Mouse (Mus musculus): ENCODE measurements at regions not wholly inside any gene's neighbourhood (a gene's known extent, or its start where the extent isn't known, plus 50 kb on each side); places are given as distances from the start of the nearest gene placed in this dataset.

DNA sequence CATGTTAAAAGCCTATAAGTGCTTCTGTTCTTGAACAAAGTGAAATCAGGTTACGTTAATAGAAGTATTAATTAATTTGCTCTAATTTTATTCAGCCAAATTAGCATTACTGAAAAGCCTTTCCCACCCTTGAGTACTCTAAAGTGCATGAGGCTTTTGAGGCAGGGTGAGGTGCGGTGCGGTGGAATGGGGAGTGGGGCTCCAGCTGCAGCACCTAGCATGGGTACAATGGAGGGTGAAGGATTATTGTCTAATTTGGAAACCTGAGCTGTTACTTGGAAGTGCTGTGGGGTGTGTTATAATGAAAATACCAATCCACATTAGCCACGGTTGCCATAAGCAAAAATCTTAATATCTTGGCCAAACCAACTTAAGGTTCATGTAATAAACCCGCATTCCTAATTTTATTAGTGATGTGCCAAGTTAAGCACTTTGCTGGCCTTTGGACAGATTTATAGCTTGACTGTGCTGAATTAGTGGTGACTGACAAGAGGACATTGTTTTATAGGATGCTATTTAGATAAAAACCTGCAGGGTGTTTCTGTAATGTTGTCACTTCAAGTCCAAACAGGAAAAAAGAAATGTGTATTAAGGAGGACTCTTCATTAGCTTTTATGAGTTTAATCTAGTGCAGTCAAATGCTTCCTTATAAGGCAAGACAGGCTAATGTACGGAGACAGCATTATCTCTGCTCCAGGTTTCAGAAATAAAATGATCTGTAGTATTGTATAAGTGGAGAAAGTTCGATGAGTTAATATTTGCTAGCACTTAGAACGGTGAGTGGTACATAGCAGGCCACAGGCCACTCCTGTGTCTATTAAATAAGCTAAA is 382.2 kb downstream of the Lmo4 start:
- no peak for ATAC-seq (ENCODE audit: insufficient number of reproducible peaks, insufficient read depth, low FRiP score, low read depth)
- no peaks in the 10 kb centered on the region for H3K36me3 ChIP-seq (ENCODE audit: control insufficient read depth, insufficient read depth, low read length)
- 76% methylated on average over 8 of the region's 8 CpGs for WGBS

DNA sequence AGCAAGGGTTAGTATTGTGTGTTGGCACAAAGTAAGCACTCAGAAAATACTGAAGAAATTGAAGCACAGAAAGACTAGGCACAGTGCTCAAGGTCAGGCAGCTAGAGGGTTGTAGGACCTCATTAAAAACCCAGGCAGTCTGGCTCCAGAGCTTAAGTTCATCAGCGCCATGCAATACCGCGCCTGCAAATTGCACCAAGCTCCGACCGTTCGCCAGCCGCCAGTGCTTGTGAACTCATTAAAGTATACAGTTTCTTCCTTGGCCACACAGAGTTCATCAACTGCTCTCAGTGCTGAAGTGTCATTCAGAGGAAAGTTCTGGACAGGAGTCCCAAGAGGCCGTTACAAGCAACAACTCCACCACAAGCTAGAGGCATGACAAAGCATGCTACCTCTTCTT is 397.5 kb downstream of the Lmo4 start:
- H3K27ac ChIP-seq (ENCODE audit: low read length): no peak overlapping the region

More for the DNA sequence above, 382.2 kb downstream of the Lmo4 start:
- no peak overlapping the region for H3K4me2 ChIP-seq (replicated peaks; ENCODE audit: low read depth, low read length)
- no peaks in the 10 kb centered on the region for H3K4me1 ChIP-seq (ENCODE audit: control insufficient read depth, insufficient read depth, low read length)
- H3K27me3 ChIP-seq (ENCODE audit: control insufficient read depth, insufficient read depth, low read length): no peaks in the 10 kb centered on the region
- no peak overlapping the region for H3K9ac ChIP-seq (replicated peaks; ENCODE audit: low read depth, low read length)
- no peak overlapping the region for H3K27ac ChIP-seq (ENCODE audit: low read length)
- H3K9me3 ChIP-seq (ENCODE audit: control insufficient read depth, low read depth, low read length): no peaks in the 10 kb centered on the region
- no peak overlapping the region for H3K4me3 ChIP-seq (ENCODE audit: low read depth, low read length)

DNA sequence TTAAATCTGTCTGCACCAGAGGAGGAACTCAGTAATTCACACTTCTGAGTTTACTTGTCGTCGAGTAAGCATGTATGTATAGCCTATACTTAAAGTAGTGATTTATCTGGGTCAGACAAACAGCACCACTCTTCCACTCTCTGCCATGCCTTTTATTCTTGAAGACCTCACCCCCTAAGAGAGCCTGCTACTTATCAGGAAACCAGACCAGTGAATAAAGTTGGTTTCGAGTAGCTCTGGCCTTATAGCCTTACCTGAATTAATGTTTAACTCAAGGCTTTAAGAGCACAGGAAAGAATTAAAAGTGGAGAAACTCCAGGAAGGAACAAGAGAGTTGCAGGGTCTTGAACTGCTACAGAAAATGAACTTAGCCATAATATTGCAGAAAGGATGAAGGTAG is 398.1 kb downstream of the Lmo4 start:
- WGBS: 63% methylated on average over 3 of the region's 3 CpGs
- no peak overlapping the region for H3K4me3 ChIP-seq (ENCODE audit: low read depth, low read length)
- H3K4me2 ChIP-seq (replicated peaks; ENCODE audit: low read depth, low read length): no peak overlapping the region
- H3K36me3 ChIP-seq (ENCODE audit: control insufficient read depth, insufficient read depth, low read length): no peaks in the 10 kb centered on the region
- no peaks in the 10 kb centered on the region for H3K4me1 ChIP-seq (ENCODE audit: control insufficient read depth, insufficient read depth, low read length)
- H3K9ac ChIP-seq (replicated peaks; ENCODE audit: low read depth, low read length): no peak overlapping the region
- peak; percentile 75; the same call in 1 of the 2 replicates for ATAC-seq (ENCODE audit: insufficient number of reproducible peaks, insufficient read depth, low FRiP score, low read depth)
- no peaks in the 10 kb centered on the region for H3K27me3 ChIP-seq (ENCODE audit: control insufficient read depth, insufficient read depth, low read length)
- no peak overlapping the region for H3K27ac ChIP-seq (ENCODE audit: low read length)
- no peaks in the 10 kb centered on the region for H3K9me3 ChIP-seq (ENCODE audit: control insufficient read depth, low read depth, low read length)

More for the DNA sequence above, 397.5 kb downstream of the Lmo4 start:
- H3K4me2 ChIP-seq (replicated peaks; ENCODE audit: low read depth, low read length): no peak overlapping the region
- no peaks in the 10 kb centered on the region for H3K9me3 ChIP-seq (ENCODE audit: control insufficient read depth, low read depth, low read length)
- H3K9ac ChIP-seq (replicated peaks; ENCODE audit: low read depth, low read length): no peak overlapping the region
- WGBS: 83% methylated on average over 8 of the region's 8 CpGs
- H3K36me3 ChIP-seq (ENCODE audit: control insufficient read depth, insufficient read depth, low read length): no peaks in the 10 kb centered on the region
- H3K27me3 ChIP-seq (ENCODE audit: control insufficient read depth, insufficient read depth, low read length): no peaks in the 10 kb centered on the region
- no peak overlapping the region for H3K4me3 ChIP-seq (ENCODE audit: low read depth, low read length)
- ATAC-seq (ENCODE audit: insufficient number of reproducible peaks, insufficient read depth, low FRiP score, low read depth): no peak
- no peaks in the 10 kb centered on the region for H3K4me1 ChIP-seq (ENCODE audit: control insufficient read depth, insufficient read depth, low read length)

DNA sequence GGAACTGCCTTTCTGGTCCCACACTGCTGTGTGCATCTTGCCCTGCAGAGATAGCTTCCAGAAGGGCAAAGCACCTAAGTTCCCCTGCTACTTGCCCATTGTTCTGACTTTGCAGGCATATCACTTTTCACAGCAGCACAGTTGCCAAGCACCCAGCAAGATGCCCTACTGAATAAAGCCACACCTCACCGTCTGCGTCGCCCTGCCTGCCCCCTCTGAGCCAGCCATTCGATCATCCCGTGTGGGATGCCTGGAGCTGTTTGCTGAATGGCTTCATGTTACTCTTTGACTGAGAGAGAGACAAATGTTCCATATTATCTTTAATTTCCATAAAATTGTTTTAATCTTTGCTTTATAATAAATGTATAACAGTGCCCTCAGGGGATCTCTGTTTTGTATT is 407.2 kb downstream of the Lmo4 start:
- no peaks in the 10 kb centered on the region for H3K9me3 ChIP-seq (ENCODE audit: control insufficient read depth, low read depth, low read length)
- no peaks in the 10 kb centered on the region for H3K36me3 ChIP-seq (ENCODE audit: control insufficient read depth, insufficient read depth, low read length)
- H3K4me3 ChIP-seq (ENCODE audit: low read depth, low read length): no peak overlapping the region
- H3K4me2 ChIP-seq (replicated peaks; ENCODE audit: low read depth, low read length): no peak overlapping the region
- H3K27me3 ChIP-seq (ENCODE audit: control insufficient read depth, insufficient read depth, low read length): no peaks in the 10 kb centered on the region
- H3K9ac ChIP-seq (replicated peaks; ENCODE audit: low read depth, low read length): no peak overlapping the region
- no peak for ATAC-seq (ENCODE audit: insufficient number of reproducible peaks, insufficient read depth, low FRiP score, low read depth)
- no peak overlapping the region for H3K27ac ChIP-seq (ENCODE audit: low read length)
- 36% methylated on average over 5 of the region's 5 CpGs for WGBS
- no peaks in the 10 kb centered on the region for H3K4me1 ChIP-seq (ENCODE audit: control insufficient read depth, insufficient read depth, low read length)

DNA sequence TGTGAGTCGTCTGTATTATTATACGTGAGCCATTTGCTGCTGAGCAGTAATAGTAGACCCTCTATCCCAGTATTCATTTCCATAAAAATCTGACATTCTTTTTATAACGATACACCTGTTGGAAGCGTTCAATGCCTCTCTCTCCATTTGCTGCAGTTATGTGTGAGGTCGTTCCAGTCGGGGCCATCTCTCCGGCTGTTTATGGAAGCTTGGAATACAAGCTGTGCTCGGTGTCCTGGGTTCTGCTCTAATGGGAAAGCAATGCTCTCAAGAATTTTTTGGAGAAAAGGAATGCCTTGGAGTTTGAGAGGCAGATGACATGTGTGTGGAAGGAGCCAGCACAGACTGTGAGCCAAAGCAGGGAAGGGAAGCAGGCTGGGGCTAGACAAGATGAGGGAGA is 414.1 kb downstream of the Lmo4 start:
- Histone ChIP-seq H3K27me3 (ENCODE audit: control insufficient read depth, insufficient read depth, low read length) (no peaks in the 10 kb centered on the region), H3K36me3 (ENCODE audit: control insufficient read depth, insufficient read depth, low read length) (no peaks in the 10 kb centered on the region), H3K4me2 (replicated peaks; ENCODE audit: low read depth, low read length) (no peak overlapping the region), H3K4me3 (ENCODE audit: low read depth, low read length) (no peak overlapping the region), H3K9me3 (ENCODE audit: control insufficient read depth, low read depth, low read length) (no peaks in the 10 kb centered on the region), H3K4me1 (ENCODE audit: control insufficient read depth, insufficient read depth, low read length) (0 out of 2 replicates have a peak, but pooled peaks cover 3% of the 10 kb centered on the region), H3K9ac (replicated peaks; ENCODE audit: low read depth, low read length) (no peak overlapping the region), H3K27ac (ENCODE audit: low read length) (no peak overlapping the region)
- 68% methylated on average over 8 of the region's 8 CpGs for WGBS
- ATAC-seq (ENCODE audit: insufficient number of reproducible peaks, insufficient read depth, low FRiP score, low read depth): no peak

DNA sequence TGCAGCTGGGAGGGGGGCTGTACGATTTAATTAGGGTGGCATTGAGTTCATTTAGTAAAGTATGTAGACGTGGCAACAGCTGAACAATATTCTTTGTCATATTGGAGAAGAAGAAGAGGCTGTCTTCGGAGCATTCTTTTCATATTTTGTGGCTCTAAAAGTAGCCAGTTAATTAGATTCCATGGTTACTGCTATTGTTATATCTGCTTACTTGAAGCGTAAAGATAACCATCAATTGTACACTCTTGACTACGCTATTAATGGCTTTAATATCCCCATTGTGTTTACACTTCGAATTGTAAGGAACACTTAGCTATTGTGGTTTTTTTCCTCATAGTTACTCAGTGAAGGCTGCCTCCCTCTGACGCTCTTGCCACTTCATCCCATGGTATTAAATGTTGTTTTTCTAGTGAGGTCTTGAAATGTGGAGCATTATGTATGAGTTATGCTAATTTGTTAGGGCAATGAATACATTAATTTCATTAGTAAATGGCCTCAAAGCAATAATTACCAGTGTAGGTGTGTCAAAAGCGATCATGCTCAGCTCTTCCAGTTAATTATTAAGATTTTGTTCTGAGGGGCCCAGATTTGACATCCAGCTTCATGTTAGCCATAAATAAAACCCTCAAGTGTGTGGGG is 415.0 kb downstream of the Lmo4 start:
- Histone ChIP-seq H3K4me1 (ENCODE audit: control insufficient read depth, insufficient read depth, low read length) (0 out of 2 replicates have a peak, but pooled peaks cover 3% of the 10 kb centered on the region), H3K9ac (replicated peaks; ENCODE audit: low read depth, low read length) (no peak overlapping the region), H3K4me3 (ENCODE audit: low read depth, low read length) (no peak overlapping the region), H3K27me3 (ENCODE audit: control insufficient read depth, insufficient read depth, low read length) (no peaks in the 10 kb centered on the region), H3K9me3 (ENCODE audit: control insufficient read depth, low read depth, low read length) (no peaks in the 10 kb centered on the region), H3K4me2 (replicated peaks; ENCODE audit: low read depth, low read length) (no peak overlapping the region), H3K27ac (ENCODE audit: low read length) (no peak overlapping the region), H3K36me3 (ENCODE audit: control insufficient read depth, insufficient read depth, low read length) (no peaks in the 10 kb centered on the region)
- WGBS: 51% methylated on average over 8 of the region's 8 CpGs
- ATAC-seq (ENCODE audit: insufficient number of reproducible peaks, insufficient read depth, low FRiP score, low read depth): no peak

DNA sequence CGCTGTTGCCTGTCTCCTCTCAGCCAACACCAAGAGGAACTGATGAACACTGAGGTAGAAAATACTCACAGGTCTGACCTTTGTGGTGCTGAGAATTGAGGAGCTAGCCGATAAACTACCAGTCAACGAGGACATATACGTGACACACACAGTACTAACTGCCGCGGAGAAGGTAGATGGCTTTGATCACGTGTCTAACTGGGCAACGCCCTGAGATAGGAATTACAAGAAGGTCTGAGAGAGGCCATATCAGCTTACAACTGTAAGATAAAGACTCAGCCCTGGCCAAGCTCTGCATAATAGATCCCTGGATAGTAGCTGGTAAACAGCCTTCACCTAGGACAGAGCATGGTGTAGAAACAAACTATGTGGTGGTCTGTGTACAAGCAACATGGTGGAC is 418.1 kb downstream of the Lmo4 start:
- H3K9ac ChIP-seq (replicated peaks; ENCODE audit: low read depth, low read length): no peak overlapping the region
- H3K4me1 ChIP-seq (ENCODE audit: control insufficient read depth, insufficient read depth, low read length): 0 out of 2 replicates have a peak, but pooled peaks cover 3% of the 10 kb centered on the region
- no peak overlapping the region for H3K4me2 ChIP-seq (replicated peaks; ENCODE audit: low read depth, low read length)
- no peak overlapping the region for H3K4me3 ChIP-seq (ENCODE audit: low read depth, low read length)
- H3K27ac ChIP-seq (ENCODE audit: low read length): no peak overlapping the region
- no peaks in the 10 kb centered on the region for H3K27me3 ChIP-seq (ENCODE audit: control insufficient read depth, insufficient read depth, low read length)
- no peaks in the 10 kb centered on the region for H3K9me3 ChIP-seq (ENCODE audit: control insufficient read depth, low read depth, low read length)
- no peaks in the 10 kb centered on the region for H3K36me3 ChIP-seq (ENCODE audit: control insufficient read depth, insufficient read depth, low read length)
- no peak for ATAC-seq (ENCODE audit: insufficient number of reproducible peaks, insufficient read depth, low FRiP score, low read depth)
- WGBS: 91% methylated on average over 8 of the region's 8 CpGs

DNA sequence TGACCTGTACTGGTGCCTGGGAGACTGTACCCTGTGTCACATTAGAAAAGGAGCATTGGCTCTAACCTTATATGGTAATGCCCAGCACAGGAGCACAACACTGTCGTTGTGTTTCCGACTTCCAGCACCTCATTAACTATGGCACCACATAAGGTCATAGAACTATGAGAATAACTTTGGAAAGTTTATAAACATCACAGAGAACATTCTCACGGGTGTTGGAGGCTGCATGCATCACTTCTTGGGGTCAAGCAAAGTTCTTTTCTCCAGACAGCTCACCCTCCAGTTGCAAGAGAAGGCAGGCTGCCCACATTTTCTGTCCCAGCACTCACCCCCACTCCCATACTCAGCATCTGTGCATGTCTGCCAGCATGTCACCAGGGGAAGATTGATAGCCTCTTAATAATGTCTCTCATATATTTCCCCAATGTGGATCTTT is 420.6 kb downstream of the Lmo4 start:
- Histone ChIP-seq H3K27me3 (ENCODE audit: control insufficient read depth, insufficient read depth, low read length) (no peaks in the 10 kb centered on the region), H3K27ac (ENCODE audit: low read length) (no peak overlapping the region)
- ATAC-seq (ENCODE audit: insufficient number of reproducible peaks, insufficient read depth, low FRiP score, low read depth): no peak; the same call in 1 of the 2 replicates

More for the DNA sequence above, 420.6 kb downstream of the Lmo4 start:
- no peak overlapping the region for H3K4me2 ChIP-seq (replicated peaks; ENCODE audit: low read depth, low read length)
- H3K4me3 ChIP-seq (ENCODE audit: low read depth, low read length): no peak overlapping the region
- 21% methylated on average over 3 of the region's 3 CpGs for WGBS
- no peaks in the 10 kb centered on the region for H3K9me3 ChIP-seq (ENCODE audit: control insufficient read depth, low read depth, low read length)
- no peak overlapping the region for H3K9ac ChIP-seq (replicated peaks; ENCODE audit: low read depth, low read length)
- H3K36me3 ChIP-seq (ENCODE audit: control insufficient read depth, insufficient read depth, low read length): no peaks in the 10 kb centered on the region
- H3K4me1 ChIP-seq (ENCODE audit: control insufficient read depth, insufficient read depth, low read length): 0 out of 2 replicates have a peak, but pooled peaks cover 3% of the 10 kb centered on the region

Measured in stomach, embryonic 14.5 days (tissue).